Mouse (Mus musculus) C2C12 (cell line): ENCODE data around the gene Lrfn2.

Experiments used
- CTCF ChIP-seq: IDR thresholded peaks from one replicate; pipeline ENCODE4 v1.5.1; 2011; ENCODE audit not compliant: control insufficient read depth, insufficient read depth, insufficient read length
- MAX ChIP-seq: IDR thresholded peaks from one replicate; pipeline ENCODE4 v1.6.1; 2011; ENCODE audit warnings: mild to moderate bottlenecking, control low read depth
- MYOD1 ChIP-seq: IDR thresholded peaks from one replicate; pipeline ENCODE4 v1.6.1; 2011; ENCODE audit warnings: low read depth; ENCODE audit not compliant: control insufficient read depth, insufficient read length
- USF1 ChIP-seq: IDR thresholded peaks from one replicate; pipeline ENCODE4 v1.6.1; 2011; ENCODE audit warnings: low read depth, mild to moderate bottlenecking, control low read depth, moderate library complexity

DNA sequence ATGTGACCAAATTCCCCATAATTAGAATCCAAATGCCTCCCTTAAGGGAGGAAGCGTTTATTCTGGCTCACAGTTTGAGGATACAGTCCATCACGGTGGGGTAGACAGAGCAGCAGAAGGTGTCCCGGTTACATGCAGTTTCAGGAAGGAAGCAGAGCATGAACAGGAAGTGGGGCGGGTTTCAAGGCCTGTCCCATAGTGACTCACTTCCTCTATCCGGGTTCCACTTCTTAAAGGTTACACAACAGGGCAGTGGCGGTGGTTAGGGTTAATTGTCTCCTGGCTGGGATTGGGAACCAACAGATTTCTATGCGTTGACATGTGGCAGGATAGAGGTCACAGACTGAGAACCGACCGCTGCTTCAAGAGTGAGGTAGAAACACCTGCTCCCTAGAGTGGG, 31.6 kb downstream of the Lrfn2 start:
- no peak for TF ChIP-seq CTCF
- TF ChIP-seq USF1, result no peak
- TF ChIP-seq MYOD1, result no peak
- peak; percentile 49 for TF ChIP-seq MAX
